Mouse (Mus musculus) forebrain, embryonic 11.5 days (tissue): ENCODE measurements around the gene Osbpl10. TPM values are rescaled to one million over a fixed set of nuclear protein-coding genes. Genes with fewer than 3 reads are reported as not detected.

ENCODE experiments used
- ATAC-seq: fragments of 200-750 bp; cut with Nextera tagmentation; replicated peaks from 2 replicates; pipeline ENCODE4 v1.8.0; 2017; ENCODE audit warnings: moderate TSS enrichment; ENCODE audit not compliant: low FRiP score
- DNase-seq: peaks from one replicate; pipeline ENCODE4 v3.0.0-alpha.2; 2017; ENCODE audit warnings: low spot score
- H3K27ac ChIP-seq: fragments of 300-500 bp; sonication (generic); 2 replicates; pipeline ENCODE4 v1.5.1; 2014; ENCODE audit warnings: low read depth, low read length
- H3K27me3 ChIP-seq: fragments of 300-500 bp; sonication (generic); 2 replicates; pipeline ENCODE4 v1.6.1; 2014; ENCODE audit warnings: mild to moderate bottlenecking, low read length, mixed read lengths; ENCODE audit not compliant: control insufficient read depth, insufficient read depth
- H3K36me3 ChIP-seq: fragments of 300-500 bp; sonication (generic); 2 replicates; pipeline ENCODE4 v1.6.1; 2014; ENCODE audit warnings: mild to moderate bottlenecking, low read length, moderate library complexity, mixed read lengths; ENCODE audit not compliant: control insufficient read depth, insufficient read depth
- H3K4me1 ChIP-seq: fragments of 300-500 bp; sonication (generic); replicated peaks from 2 replicates; pipeline ENCODE4 v1.6.1; 2014; ENCODE audit warnings: low read length, mixed read lengths; ENCODE audit not compliant: control insufficient read depth, insufficient read depth
- H3K4me2 ChIP-seq: fragments of 300-500 bp; sonication (generic); 2 replicates; pipeline ENCODE4 v1.6.1; 2014; ENCODE audit warnings: low read depth, mild to moderate bottlenecking, low read length, moderate library complexity, mixed read lengths; ENCODE audit not compliant: severe bottlenecking
- H3K4me3 ChIP-seq: fragments of 300-500 bp; sonication (generic); 2 replicates; pipeline ENCODE4 v1.5.1; 2014; ENCODE audit warnings: low read depth, low read length
- H3K9ac ChIP-seq: fragments of 300-500 bp; sonication (generic); 2 replicates; pipeline ENCODE4 v1.6.1; 2014; ENCODE audit warnings: low read length
- H3K9me3 ChIP-seq: fragments of 300-500 bp; sonication (generic); 2 replicates; pipeline ENCODE4 v1.6.1; 2016; ENCODE audit warnings: low read length, mixed read lengths; ENCODE audit not compliant: control insufficient read depth
- WGBS: fragments of 180-500 bp; shearing (Covaris S2); extraction: QIAGEN DNeasy Blood & Tissue Kit; methylation state at CpG from one replicate; pipeline ENCODE4 v1.1.7; 2014; 5-methylcytosine and 5-hydroxymethylcytosine counted together
- polyA plus RNA-seq: library from polyadenylated mRNA; unstranded; fragments of >200 nt; fragmentation: Nextera tagmentation; extraction: Ambion mirVana; gene quantifications from 2 replicates; pipeline ENCODE4 v1.2.1, GENCODE M21; 2014

Osbpl10 gene
- polyA plus RNA-seq, 1 experiment from 2014 or later: 1.0 TPM

- no peak for DNase-seq
- WGBS: 73% methylated on average over 4 of the region's 4 CpGs
- Histone ChIP-seq H3K27me3 (no peaks in the 10 kb centered on the region), H3K36me3 (no peaks in the 10 kb centered on the region), H3K9ac (no peak overlapping the region), H3K4me2 (no peak overlapping the region), H3K4me3 (no peak overlapping the region), H3K9me3 (no peaks in the 10 kb centered on the region), H3K27ac (no peak overlapping the region), H3K4me1 (no peaks in the 10 kb centered on the region; the same call in 1 of the 2 replicates)
- ATAC-seq: no peak
Measured at GRCm38 (mm10) chr9:115229145-115229544, 250.8 kb downstream of the Osbpl10 start.

GRCm38 (mm10) chr9:115229676-115230075, 251.3 kb downstream of the Osbpl10 start:
- Histone ChIP-seq H3K4me3 (no peak overlapping the region), H3K4me1 (no peaks in the 10 kb centered on the region; the same call in 1 of the 2 replicates), H3K27ac (no peak overlapping the region), H3K36me3 (no peaks in the 10 kb centered on the region), H3K9me3 (no peaks in the 10 kb centered on the region), H3K9ac (no peak overlapping the region), H3K27me3 (no peaks in the 10 kb centered on the region), H3K4me2 (no peak overlapping the region)
- ATAC-seq (no peak), DNase-seq (no peak)
- WGBS: 70% methylated on average over 10 of the region's 10 CpGs

- H3K9me3 ChIP-seq: no peaks in the 10 kb centered on the region
- no peaks in the 10 kb centered on the region for H3K36me3 ChIP-seq
- no peaks in the 10 kb centered on the region for H3K27me3 ChIP-seq
- no peak for ATAC-seq
- no peak for DNase-seq
- no peak overlapping the region for H3K27ac ChIP-seq
- no peak overlapping the region for H3K9ac ChIP-seq
- no peaks in the 10 kb centered on the region for H3K4me1 ChIP-seq
- no peak overlapping the region for H3K4me3 ChIP-seq
- 18% methylated on average over 3 of the region's 3 CpGs for WGBS
- no peak overlapping the region for H3K4me2 ChIP-seq
Measured at GRCm38 (mm10) chr9:115230141-115230540, 251.8 kb downstream of the Osbpl10 start.

- 91% methylated on average over 3 of the region's 3 CpGs for WGBS
- no peaks in the 10 kb centered on the region for H3K4me1 ChIP-seq
- ATAC-seq: no peak
Measured at GRCm38 (mm10) chr9:115231476-115231875, 253.1 kb downstream of the Osbpl10 start.

GRCm38 (mm10) chr9:115233721-115234120, 255.4 kb downstream of the Osbpl10 start:
- no peak overlapping the region for H3K27ac ChIP-seq
- H3K4me1 ChIP-seq: no peaks in the 10 kb centered on the region
- no peak overlapping the region for H3K4me2 ChIP-seq
- no peak overlapping the region for H3K4me3 ChIP-seq
- DNase-seq (no peak), ATAC-seq (no peak)
- H3K9ac ChIP-seq: no peak overlapping the region
- WGBS: 94% methylated on average over 5 of the region's 5 CpGs
- H3K36me3 ChIP-seq: no peaks in the 10 kb centered on the region
- no peaks in the 10 kb centered on the region for H3K9me3 ChIP-seq
- no peaks in the 10 kb centered on the region for H3K27me3 ChIP-seq

More at GRCm38 (mm10) chr9:115231476-115231875, 253.1 kb downstream of the Osbpl10 start:
- no peaks in the 10 kb centered on the region for H3K36me3 ChIP-seq
- no peak for DNase-seq
- H3K4me3 ChIP-seq: no peak overlapping the region
- H3K9me3 ChIP-seq: no peaks in the 10 kb centered on the region
- H3K27ac ChIP-seq: no peak overlapping the region
- no peaks in the 10 kb centered on the region for H3K27me3 ChIP-seq
- H3K4me2 ChIP-seq: no peak overlapping the region
- no peak overlapping the region for H3K9ac ChIP-seq

GRCm38 (mm10) chr9:115234561-115234960, 256.2 kb downstream of the Osbpl10 start:
- no peaks in the 10 kb centered on the region for H3K4me1 ChIP-seq
- H3K9me3 ChIP-seq: no peaks in the 10 kb centered on the region
- peak; percentile 33 for DNase-seq
- no peak for ATAC-seq
- H3K4me2 ChIP-seq: no peak overlapping the region
- no peak overlapping the region for H3K27ac ChIP-seq
- no peaks in the 10 kb centered on the region; the same call in 1 of the 2 replicates for H3K36me3 ChIP-seq
- 83% methylated on average over 2 of the region's 2 CpGs for WGBS
- H3K4me3 ChIP-seq: no peak overlapping the region
- no peak overlapping the region for H3K9ac ChIP-seq
- H3K27me3 ChIP-seq: no peaks in the 10 kb centered on the region

- H3K4me3 ChIP-seq: no peak overlapping the region
- no peaks in the 10 kb centered on the region for H3K27me3 ChIP-seq
- ATAC-seq (no peak), DNase-seq (no peak)
- no peak overlapping the region for H3K27ac ChIP-seq
- WGBS: 91% methylated on average over 8 of the region's 8 CpGs
- peaks cover 4% of the 10 kb centered on the region; the same call in 1 of the 2 replicates for H3K36me3 ChIP-seq
- no peak overlapping the region for H3K9ac ChIP-seq
- no peaks in the 10 kb centered on the region for H3K9me3 ChIP-seq
- H3K4me2 ChIP-seq: no peak overlapping the region
- H3K4me1 ChIP-seq: no peaks in the 10 kb centered on the region
Measured at GRCm38 (mm10) chr9:115236352-115236841, 258.0 kb downstream of the Osbpl10 start.

- Histone ChIP-seq H3K4me3 (no peak overlapping the region), H3K4me1 (no peaks in the 10 kb centered on the region), H3K27ac (no peak overlapping the region), H3K9me3 (no peaks in the 10 kb centered on the region), H3K4me2 (no peak overlapping the region), H3K9ac (no peak overlapping the region), H3K27me3 (no peaks in the 10 kb centered on the region), H3K36me3 (peaks cover 5% of the 10 kb centered on the region; the same call in 1 of the 2 replicates)
- DNase-seq (no peak), ATAC-seq (no peak)
Measured at GRCm38 (mm10) chr9:115237943-115238342, 259.6 kb downstream of the Osbpl10 start.

- Histone ChIP-seq H3K27me3 (no peaks in the 10 kb centered on the region), H3K4me3 (no peak overlapping the region), H3K4me1 (no peaks in the 10 kb centered on the region), H3K9me3 (no peaks in the 10 kb centered on the region), H3K27ac (no peak overlapping the region), H3K4me2 (no peak overlapping the region), H3K9ac (no peak overlapping the region), H3K36me3 (peaks cover 8% of the 10 kb centered on the region; the same call in 1 of the 2 replicates)
- DNase-seq: no peak
- 94% methylated on average over 5 of the region's 5 CpGs for WGBS
- ATAC-seq: no peak
Measured at GRCm38 (mm10) chr9:115239861-115240260, 261.5 kb downstream of the Osbpl10 start.
